8 mouse cellular contexts compared by ENCODE assay signal in the genomic region with DNA sequence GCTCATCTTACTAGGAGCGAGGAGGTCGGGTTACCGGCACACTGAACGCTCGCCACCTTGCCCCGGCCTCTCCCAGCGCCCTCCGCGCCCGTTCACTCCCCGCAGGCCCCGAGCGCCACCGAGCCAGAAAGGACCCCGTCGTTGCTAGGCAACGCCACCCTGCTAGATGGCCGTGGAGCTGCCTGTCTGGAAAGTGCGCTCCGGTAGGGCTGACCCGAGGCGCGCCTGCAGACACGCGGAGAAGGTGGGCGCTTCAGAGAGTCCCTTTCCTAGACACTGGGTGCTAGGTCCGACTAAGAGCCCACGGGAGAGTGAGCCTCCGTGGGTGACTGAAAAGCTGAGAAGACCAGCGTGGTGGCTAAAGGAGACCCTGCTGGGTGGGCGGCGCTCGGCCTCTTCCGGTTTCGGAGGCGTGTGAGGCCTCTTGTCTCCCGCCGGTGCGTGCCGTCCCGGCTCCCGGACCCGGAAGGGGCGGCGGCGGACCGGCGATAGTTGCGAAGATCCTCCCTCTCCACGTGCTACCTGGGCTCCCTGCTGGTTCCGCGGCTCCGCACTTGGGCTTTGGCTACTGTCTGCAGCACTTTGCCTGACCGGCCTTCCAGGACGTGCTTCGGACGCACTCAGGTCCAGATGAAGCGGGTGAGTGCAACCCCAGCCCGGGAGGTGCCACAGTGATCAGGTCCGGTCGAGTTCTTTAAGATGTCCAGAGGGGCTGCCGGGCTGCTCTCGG. TPM values are rescaled to one million over a fixed set of nuclear protein-coding genes. Genes with fewer than 3 reads are reported as not detected.
DNase-seq lines count a peak whose midpoint lies in the region; ATAC-seq lines count a peak whose summit lies in the region.

Gtf3c4 (minus strand) TSS at position 139 of the 730 bp plus-strand sequence.
Ddx31 (plus strand) TSS at position 185 of the 730 bp plus-strand sequence.

- peak within 1 kb of the TSS; percentile 97 for H3K4me2 ChIP-seq in heart, embryonic 13.5 days
- H3K4me2 ChIP-seq in liver, embryonic 12.5 days, result peak within 1 kb of the TSS; percentile 97
- peak within 1 kb of the TSS; percentile 87 for H3K4me2 ChIP-seq in stomach, embryonic 15.5 days

- no peaks in the 10 kb centered on the region; the same call in 1 of the 2 replicates for H3K4me1 ChIP-seq in brown adipose tissue, adult 24 weeks (ENCODE audit: control insufficient read depth, insufficient read depth, insufficient read length, low read length)
- peaks cover 58% of the 10 kb centered on the region for H3K4me1 ChIP-seq in heart, embryonic 13.5 days
- H3K4me1 ChIP-seq in liver, embryonic 12.5 days, result peaks cover 57% of the 10 kb centered on the region
- peaks cover 26% of the 10 kb centered on the region for H3K4me1 ChIP-seq in stomach, embryonic 15.5 days

- DNase-seq in CD4-positive, CD25-positive, alpha-beta regulatory T cell, adult 2 months (ENCODE audit: low read depth, low spot score), result peak; percentile 96
- peak; percentile 18 for DNase-seq in fat pad, adult 2 months (ENCODE audit: extremely low read depth, low read depth, low spot score)
- peak; percentile 97 for DNase-seq in kidney, postnatal 10 days
- DNase-seq in natural killer cell, adult 2 months (ENCODE audit: low spot score in 2 of 2), result peak; percentile 91 to 92

- H3K9me3 ChIP-seq in heart, embryonic 13.5 days, result no peaks in the 10 kb centered on the region
- H3K9me3 ChIP-seq in liver, embryonic 12.5 days (replicated peaks), result no peaks in the 10 kb centered on the region
- H3K9me3 ChIP-seq in stomach, embryonic 15.5 days, result no peaks in the 10 kb centered on the region

- under 1% methylated on average over 63 of the region's 63 CpGs for WGBS in heart, embryonic 13.5 days
- under 1% methylated on average over 63 of the region's 63 CpGs for WGBS in liver, embryonic 12.5 days (ENCODE audit: insufficient replicate concordance)
- WGBS in stomach, embryonic 15.5 days, result 0% methylated on average over 63 of the region's 63 CpGs

- peaks cover 9% of the 10 kb centered on the region for H3K36me3 ChIP-seq in heart, embryonic 13.5 days
- peaks cover 33% of the 10 kb centered on the region for H3K36me3 ChIP-seq in liver, embryonic 12.5 days
- H3K36me3 ChIP-seq in stomach, embryonic 15.5 days, result peaks cover 2% of the 10 kb centered on the region; the same call in 1 of the 2 replicates

- no peaks in the 10 kb centered on the region for H3K27me3 ChIP-seq in heart, embryonic 13.5 days (replicated peaks)
- H3K27me3 ChIP-seq in liver, embryonic 12.5 days (replicated peaks), result no peaks in the 10 kb centered on the region
- H3K27me3 ChIP-seq in stomach, embryonic 15.5 days (replicated peaks), result no peaks in the 10 kb centered on the region

- ATAC-seq in heart, embryonic 13.5 days (ENCODE audit: extremely low read depth, insufficient number of reproducible peaks, low FRiP score, low TSS enrichment), result peak; percentile 85
- peak; percentile 95 for ATAC-seq in liver, embryonic 12.5 days
- peak; percentile 93 for ATAC-seq in stomach, embryonic 15.5 days (ENCODE audit: insufficient read depth, low FRiP score, low read depth)

- peak within 1 kb of the TSS; percentile 98 for H3K9ac ChIP-seq in heart, embryonic 13.5 days
- peak within 1 kb of the TSS; percentile 86 for H3K9ac ChIP-seq in liver, embryonic 12.5 days
- H3K9ac ChIP-seq in stomach, embryonic 15.5 days, result peak within 1 kb of the TSS; percentile 85

- peak within 1 kb of the TSS; percentile 94 for H3K27ac ChIP-seq in brown adipose tissue, adult 24 weeks (replicated peaks; ENCODE audit: low read depth, low read length)
- peak within 1 kb of the TSS; percentile 85 for H3K27ac ChIP-seq in heart, embryonic 13.5 days (replicated peaks)
- peak within 1 kb of the TSS; percentile 87 for H3K27ac ChIP-seq in liver, embryonic 12.5 days
- H3K27ac ChIP-seq in stomach, embryonic 15.5 days, result peak within 1 kb of the TSS; percentile 94

- peak within 1 kb of the TSS; percentile 83 for H3K4me3 ChIP-seq in brown adipose tissue, adult 24 weeks (ENCODE audit: insufficient read depth, low read depth, low read length)
- peak within 1 kb of the TSS; percentile 91 for H3K4me3 ChIP-seq in heart, embryonic 13.5 days
- H3K4me3 ChIP-seq in liver, embryonic 12.5 days, result peak within 1 kb of the TSS; percentile 83
- H3K4me3 ChIP-seq in stomach, embryonic 15.5 days (replicated peaks), result peak within 1 kb of the TSS; percentile 77

RNA-seq across cellular contexts. Expression of gene Gtf3c4, which starts in this region (rescaled TPM):
- 5.3 and 5.9 TPM in 2 replicates for polyA plus RNA-seq in brown adipose tissue, adult 24 weeks (2012; ENCODE audit: insufficient read depth, insufficient read length, missing spikeins)
- 6.7 and 8.0 TPM in 2 replicates for polyA plus RNA-seq in heart, embryonic 13.5 days (2015; fragmentation: Nextera tagmentation; extraction: Ambion mirVana)
- 13.2 TPM in 2 replicates for polyA plus RNA-seq in liver, embryonic 12.5 days (2016; fragmentation: Nextera tagmentation; extraction: Ambion mirVana)
- polyA plus RNA-seq in stomach, embryonic 15.5 days (2015; fragmentation: Nextera tagmentation; extraction: Ambion mirVana), result 12.0 and 12.5 TPM in 2 replicates

RNA-seq across cellular contexts. Expression of gene Ddx31, which starts in this region (rescaled TPM):
- 0.71 and 3.3 TPM in 2 replicates for polyA plus RNA-seq in brown adipose tissue, adult 24 weeks (2012; ENCODE audit: insufficient read depth, insufficient read length, missing spikeins)
- 7.7 and 7.8 TPM in 2 replicates for polyA plus RNA-seq in heart, embryonic 13.5 days (2015; fragmentation: Nextera tagmentation; extraction: Ambion mirVana)
- polyA plus RNA-seq in liver, embryonic 12.5 days (2016; fragmentation: Nextera tagmentation; extraction: Ambion mirVana), result 11.8 and 11.9 TPM in 2 replicates
- polyA plus RNA-seq in stomach, embryonic 15.5 days (2015; fragmentation: Nextera tagmentation; extraction: Ambion mirVana), result 12.6 and 13.2 TPM in 2 replicates

Comparison
In these comparisons a context has a peak if more than half of its experiments do, and no peak if none do; other contexts are left out.
1. Peak in every context shown above with its lines: DNase-seq, ATAC-seq, H3K4me3 ChIP-seq and H3K27ac ChIP-seq.
2. DNase-seq: peak in every context shown above with its lines; median percentile 97 in kidney, postnatal 10 days; 96 in CD4-positive, CD25-positive, alpha-beta regulatory T cell, adult 2 months; 92 in natural killer cell, adult 2 months; 18 in fat pad, adult 2 months.